Mouse (Mus musculus): ENCODE data around the gene Rab36.

GRCm38 (mm10) chr10:75062189-75062561, 25.3 kb downstream of the Rab36 start:
- TF ChIP-seq CTCF (IDR thresholded peaks at IDR 0.05; ENCODE audit: extremely low read depth, insufficient read depth, low read length), result no peak
- no peak for TF ChIP-seq POLR2A (IDR thresholded peaks at IDR 0.05; ENCODE audit: extremely low read depth, insufficient read depth, low read length)

Data from cortical plate, adult 2 months (tissue).